Mouse (Mus musculus): ENCODE data around the gene Slc28a1.
"Not testable (repeated sequence)": the region's sequence is repeated elsewhere in the genome, so short reads cannot be mapped to it uniquely, and the experiment has no call there.

The Slc28a1 gene

DNA sequence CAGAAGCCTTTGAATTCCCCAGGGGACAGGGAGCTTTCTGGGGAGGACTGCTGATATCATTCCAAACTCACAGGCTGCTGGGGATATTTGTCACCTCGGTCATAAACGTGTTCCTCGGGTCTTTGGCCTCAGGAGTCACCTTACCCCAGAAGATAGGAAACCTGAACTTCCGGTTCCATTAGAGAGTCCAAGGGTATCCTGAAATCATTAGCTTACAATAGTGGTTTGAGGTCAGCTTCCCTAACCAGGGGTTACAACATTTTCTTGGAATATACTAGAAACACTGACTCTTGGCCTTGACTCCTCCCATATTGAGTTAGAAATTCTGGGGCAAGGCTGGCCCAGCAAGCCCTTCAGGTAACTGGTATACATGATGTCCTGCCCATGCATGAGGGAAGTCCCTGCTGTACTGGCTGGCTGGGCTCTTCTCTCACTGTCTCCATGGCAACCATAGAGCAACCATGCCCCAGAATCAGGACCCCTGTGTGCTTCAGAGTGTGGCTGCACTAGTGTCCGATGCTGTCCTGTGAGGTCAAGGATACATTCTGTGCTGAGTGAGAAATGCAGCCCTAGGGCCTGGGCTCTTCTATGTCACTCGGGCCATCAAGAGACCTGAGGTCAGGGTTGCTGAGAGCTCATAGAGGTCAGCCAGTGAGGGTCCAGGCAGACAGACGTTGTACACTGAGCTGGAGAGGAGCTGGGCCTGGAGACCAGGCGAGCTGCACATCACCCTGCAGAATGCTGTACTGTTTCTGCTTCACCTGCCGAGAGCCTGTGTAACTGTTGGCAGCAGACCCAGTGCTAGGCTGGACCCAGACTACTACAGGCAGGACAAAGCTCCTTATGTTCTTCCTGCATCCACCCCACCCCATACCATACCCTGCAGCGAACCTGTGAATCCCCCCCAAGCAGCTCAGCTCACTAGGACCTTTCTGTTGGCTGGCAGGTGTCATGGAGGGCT, 10.9 kb downstream of the Slc28a1 start:
- DNase-seq = no peak

DNA sequence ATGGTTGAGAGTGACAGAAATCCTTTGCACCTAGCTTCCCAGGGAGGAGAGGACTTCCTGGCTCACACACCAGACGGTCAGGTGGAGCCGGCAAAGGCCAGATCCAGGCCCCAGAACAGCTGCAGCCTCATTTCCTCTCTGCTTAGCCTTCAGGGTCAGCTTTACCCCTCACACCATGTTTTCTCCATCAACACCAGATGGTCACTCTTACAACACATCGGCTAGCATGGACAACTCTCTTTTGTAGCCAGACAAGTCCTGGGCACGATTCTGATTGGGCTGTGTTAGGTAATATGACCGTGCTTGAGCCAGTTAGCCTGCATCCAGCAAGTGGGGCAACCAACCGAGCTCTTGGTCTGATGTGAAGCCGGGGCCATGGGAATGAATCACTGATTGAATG, 17.3 kb downstream of the Slc28a1 start:
- no peak for DNase-seq

DNA sequence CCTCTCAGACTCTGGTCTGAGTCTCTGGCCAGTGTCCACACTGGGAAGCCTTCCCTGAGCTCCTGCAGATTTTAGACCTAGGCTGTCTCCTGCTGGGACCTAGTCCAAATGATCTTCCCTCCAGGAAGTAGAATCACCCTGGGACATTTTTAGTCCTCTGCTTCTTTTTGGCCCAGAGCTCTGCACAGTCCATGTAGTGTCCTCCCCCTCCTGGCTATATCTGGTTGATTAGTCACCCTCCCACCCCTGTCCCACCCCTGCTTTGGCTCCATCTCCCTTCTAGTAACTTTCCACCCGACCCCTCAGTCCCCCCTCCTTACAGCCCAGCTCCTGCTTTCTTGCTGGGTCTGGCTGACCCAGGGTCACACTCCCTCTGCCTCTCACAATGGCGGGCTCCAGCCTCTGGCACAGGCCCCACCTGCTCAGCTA, 18.3 kb downstream of the Slc28a1 start:
- DNase-seq = no peak

DNA sequence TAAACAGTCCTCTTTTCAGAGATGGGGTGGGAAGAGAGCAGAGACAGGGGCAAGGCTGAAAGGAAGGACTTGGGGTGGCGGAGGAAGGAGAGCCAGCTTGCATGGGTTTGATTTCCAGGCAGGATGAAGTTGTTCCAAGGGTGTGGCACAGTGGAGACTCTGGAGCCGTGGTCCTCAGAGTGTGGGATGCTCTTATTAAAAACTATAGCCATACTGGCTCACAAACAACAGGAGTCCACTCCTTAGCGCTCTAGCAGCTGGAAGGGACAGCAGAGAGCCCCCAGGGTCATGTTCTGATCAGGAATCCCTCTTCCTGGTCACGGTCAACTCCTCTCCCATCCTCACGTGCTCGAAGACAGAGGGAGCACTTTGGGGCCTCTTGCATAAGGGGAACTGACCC, 18.8 kb downstream of the Slc28a1 start:
- no peak for DNase-seq

DNA sequence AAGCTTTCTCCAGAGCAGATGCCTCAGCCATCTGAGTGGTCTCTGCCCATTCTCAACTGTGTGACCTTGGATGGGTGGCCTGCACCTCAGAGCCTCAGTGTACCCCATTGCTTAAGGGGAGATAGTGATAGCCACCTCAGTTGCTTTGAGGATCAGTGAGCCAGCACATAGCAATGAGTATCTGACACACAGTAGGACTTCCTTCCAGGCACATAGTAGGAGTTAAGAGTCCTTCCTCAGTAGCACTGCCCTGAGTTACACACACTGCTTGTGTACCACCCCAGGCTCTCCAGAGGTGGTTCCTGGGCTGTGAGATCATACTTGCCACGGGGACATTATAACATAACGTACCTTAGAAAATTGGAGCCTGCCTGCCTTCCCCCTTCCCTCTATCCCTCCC, 19.3 kb downstream of the Slc28a1 start:
- no peak for DNase-seq

DNA sequence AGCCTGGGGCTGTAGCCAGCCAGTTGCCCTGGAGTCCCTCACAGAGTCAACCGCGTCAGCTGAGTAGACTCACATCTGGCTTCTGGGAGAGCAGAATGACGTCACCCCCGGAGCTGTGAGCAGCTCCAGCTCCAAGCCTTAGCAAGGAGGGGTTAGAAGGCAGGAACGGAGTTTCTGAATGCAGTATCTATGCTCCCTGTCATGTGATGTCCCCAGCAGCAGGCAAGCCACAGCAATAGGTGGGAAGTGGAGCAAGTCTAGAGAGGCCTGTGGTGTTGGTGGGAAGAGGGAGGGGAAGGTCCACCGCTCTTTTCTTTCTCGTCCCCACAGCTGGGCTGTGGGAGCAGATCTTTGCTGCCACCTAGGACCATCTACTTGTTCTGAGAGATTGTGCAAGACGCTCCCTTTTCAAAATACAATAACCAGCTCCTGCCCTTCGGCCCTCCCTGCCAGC, 20.0 kb downstream of the Slc28a1 start:
- no peak for DNase-seq

DNA sequence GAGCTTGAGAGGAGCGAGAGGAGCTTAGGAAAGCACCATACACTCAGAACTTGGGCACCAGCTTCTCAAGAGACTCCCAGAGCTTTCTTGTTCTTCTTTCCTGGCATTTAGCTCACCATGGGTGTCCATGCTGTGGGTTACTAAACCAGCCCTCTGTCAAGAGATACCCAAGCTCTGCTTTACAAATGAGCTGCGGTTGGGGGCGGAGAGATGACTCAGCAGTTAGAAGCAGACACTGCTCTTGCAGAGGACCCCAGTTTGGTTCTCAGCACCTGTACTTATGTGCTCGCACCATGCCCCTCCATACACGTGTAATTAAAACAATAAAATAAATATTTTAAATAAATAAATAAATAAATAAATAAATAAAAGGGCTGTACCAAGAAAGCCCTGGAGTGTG, 22.7 kb downstream of the Slc28a1 start:
- no peak for DNase-seq

DNA sequence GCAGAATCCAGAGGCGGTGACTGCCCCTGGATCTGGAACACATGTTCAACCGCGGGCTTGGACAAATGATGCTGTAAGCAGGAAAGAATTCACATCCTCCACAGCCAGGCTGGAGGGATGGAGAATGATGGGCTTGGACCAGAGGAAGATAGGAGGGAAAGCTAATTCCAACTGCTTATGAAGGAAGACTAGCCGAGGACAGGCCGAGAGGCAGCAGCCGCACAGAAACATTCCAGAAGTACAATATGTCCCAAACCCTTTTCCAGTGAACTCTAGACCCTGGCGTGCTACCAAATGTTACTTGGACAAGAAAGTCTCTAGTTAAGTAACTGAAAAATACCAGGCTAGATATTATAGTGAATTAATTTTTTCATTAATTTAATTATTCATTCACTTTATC, 24.5 kb downstream of the Slc28a1 start:
- no peak for DNase-seq

DNA sequence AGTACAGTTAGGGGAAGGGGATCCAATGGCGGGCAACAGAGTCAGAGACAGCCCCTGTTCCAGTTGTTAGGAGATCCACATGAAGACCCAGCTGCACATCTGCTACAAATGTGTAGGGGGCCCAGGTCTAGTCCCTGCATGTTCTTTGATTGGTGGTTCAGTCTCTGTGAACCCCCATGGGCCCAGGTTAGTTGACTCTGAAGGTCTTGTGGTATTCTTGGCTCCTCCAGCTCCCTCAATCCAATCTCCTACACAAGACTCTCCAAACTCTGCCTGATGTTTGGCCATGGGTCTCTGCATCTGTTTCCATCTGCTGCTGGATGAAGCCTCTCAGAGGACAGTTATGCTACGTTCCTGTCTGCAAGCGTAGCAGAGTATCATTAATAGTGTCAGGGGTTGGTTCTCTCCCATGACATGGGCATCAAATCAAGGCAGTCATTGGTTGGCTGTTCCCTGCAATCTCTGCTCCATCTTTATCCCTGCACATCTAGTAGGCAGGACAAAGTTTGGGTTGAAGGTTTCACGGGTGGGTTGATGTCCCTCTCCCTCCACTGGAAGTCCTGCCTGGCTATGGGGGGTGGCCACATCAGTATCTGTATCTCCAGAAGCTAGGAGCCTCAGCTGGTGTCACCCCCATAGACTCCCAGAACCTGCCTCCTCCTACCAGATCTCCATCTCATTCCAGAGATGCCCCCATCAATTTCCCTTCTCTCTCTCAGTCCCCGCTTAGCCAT, 25.2 kb downstream of the Slc28a1 start:
- DNase-seq = no peak

DNA sequence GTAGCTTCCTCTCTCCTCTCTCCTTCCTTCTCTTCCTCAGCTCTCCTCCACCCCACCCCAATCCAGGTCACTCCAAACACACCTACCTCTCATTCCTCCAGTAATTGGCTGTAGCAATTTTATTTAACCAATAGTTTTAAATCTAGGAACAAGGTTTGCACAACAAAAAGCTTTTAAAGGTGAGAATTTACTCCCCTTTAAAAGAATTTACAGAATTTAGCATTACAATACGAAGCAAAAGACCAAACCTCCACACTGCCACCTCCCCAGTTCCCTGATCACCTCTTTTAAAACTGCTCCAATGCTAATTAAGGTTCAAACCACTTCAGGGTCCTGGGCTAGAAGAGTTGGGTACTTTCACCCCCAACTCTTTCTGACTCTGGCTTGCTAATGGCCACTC, 26.9 kb downstream of the Slc28a1 start:
- DNase-seq = no peak

DNA sequence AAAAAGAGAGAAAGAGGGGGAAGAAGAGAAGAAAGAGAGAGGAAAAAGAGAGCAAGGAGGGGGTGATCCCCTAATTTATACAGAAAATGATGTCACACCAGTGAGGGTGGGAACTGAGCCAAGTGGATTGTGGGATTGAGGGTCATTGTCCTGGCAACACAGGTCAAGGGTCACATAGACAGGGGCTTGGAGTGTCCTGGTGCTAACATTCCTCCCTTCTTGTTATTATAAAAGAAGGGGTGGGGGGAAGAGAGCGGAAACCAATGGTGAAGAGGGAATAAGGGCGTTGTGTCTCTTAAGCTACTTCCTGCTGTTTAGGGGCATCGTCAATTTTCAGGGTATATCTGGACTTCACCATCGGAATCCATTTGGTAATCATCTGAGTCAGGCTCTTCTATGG, 28.5 kb downstream of the Slc28a1 start:
- DNase-seq = not testable (repeated sequence)

DNA sequence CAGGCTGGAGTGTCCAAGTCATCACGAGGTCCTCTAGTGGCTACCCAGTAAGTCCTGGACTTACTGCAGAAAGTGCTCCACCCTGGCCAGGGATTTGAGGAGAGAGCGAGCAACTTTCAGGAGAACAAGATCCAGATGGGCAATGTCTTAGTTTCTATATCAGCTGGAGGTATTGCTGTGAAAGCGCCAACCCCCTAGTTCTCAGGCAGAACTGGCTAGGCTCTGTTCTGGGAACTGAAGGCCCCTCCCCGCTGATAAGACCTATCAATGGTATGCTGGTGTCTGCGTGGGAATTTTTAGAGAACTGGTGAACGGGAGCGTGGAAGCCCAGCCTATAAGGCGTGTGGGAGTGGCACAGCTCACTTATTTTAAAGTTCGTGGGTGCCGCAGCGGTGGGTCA, 35.2 kb downstream of the Slc28a1 start:
- no peak for DNase-seq

DNA sequence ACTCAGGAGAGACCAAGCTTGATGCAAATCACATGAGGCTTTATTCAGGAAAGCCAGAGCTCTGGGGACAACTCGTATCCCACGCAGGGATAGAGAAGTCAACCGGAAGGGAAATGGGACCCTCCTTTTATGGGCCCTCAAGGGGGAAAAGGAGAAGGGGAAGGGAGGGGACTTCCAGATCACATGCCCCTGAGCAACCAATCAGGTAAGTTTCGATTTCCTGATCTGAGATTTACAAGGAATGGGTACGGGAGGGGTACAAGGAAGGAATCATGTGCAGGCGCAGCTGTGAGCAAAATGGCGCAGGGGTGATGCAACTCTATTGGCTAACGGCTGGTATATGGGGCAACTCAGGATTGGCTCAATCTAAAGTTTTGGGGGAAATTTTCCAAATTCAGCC, 36.6 kb downstream of the Slc28a1 start:
- DNase-seq = no peak

DNA sequence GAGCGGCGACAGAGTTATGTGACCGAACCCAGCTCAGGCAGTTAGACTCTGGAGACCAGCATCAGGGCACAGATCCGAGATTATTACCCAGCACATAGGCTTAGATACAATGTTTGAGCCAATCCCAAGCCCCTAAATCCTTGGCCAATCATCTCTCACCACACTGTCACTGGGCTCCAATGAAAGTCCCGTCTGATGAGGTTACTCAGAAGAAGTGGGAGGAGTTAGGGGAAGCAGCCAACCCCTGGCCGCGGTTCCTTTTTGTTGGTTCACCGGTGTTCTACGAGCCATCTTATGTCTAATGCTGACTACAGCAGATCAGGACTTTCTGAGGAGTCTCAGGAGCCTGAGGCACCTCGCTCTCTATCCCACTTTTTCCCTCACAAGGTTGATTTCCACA, 37.7 kb downstream of the Slc28a1 start:
- DNase-seq = no peak

DNA sequence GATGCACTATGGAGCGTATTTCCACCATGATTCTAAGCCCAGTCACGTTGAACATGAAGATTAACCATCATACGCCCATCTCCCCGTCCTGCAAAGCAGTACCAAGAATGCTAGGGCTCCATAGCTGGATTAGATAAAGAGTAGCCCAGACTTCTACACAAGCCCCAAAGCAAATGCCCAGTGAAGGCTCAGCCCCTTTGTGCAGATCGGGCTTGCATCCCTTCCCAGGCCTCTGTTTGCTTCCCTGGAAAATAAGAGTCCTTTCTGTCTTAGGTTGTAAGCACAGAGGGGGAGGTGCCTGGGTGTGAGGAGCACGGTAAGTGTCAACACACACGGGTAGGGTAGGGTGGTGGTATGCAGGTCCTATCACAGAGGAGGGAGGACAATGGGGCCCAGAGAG, 38.2 kb downstream of the Slc28a1 start:
- DNase-seq = no peak

DNA sequence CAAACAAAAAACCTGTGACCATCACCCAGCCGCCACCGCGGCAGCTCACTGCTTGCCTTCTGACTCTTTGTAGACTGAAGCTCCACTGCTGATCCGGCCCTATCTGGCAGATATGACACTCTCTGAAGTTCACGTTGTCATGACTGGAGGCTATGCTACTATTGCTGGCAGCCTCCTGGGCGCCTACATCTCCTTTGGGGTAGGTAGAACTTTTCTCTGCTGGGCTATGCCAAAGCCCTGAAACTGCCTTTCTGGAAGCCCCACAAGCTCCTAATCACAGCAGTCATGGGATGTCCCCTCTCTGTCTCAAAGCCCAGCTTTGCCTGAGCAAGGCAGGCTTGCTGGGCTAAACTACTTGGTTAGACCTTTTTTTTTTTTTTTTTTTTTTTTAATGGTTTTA, 38.7 kb downstream of the Slc28a1 start:
- no peak for DNase-seq

DNA sequence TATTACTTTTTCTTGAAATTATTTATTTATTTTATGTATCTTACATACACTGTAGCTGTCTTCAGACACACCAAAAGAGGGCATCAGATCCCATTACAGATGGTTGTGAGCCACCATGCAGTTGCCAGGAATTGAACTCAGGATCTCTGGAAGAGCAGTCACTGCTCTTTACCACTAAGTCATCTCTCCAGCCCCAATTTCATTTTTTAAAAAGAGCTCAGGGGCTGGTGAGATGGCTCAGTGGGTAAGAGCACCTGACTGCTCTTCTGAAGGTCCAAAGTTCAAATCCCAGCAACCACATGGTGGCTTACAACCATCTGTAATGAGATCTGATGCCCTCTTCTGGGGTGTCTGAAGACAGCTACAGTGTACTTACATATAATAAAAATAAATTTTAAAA, 39.6 kb downstream of the Slc28a1 start:
- DNase-seq = not testable (repeated sequence)

DNA sequence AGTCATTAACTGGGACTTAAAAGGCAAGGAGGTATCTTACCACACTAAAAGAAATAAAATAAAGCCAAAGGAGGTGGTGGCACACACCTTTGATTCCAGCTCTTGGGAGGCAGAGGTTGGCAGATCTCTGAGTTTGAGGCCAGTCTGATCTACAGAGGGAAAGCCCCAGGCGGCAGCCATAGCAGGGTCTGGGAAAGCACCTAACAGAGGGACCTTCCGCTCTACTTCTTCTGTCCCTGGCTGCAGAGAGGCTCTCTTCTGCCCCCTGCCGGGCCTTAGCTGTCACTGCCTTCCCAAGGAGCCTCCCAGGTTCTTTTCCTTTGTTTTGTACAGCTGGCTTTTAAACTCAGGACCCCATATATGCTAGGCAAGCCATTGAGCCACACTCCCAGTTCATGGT, 40.4 kb downstream of the Slc28a1 start:
- DNase-seq = peak; percentile 55 to 66

DNA sequence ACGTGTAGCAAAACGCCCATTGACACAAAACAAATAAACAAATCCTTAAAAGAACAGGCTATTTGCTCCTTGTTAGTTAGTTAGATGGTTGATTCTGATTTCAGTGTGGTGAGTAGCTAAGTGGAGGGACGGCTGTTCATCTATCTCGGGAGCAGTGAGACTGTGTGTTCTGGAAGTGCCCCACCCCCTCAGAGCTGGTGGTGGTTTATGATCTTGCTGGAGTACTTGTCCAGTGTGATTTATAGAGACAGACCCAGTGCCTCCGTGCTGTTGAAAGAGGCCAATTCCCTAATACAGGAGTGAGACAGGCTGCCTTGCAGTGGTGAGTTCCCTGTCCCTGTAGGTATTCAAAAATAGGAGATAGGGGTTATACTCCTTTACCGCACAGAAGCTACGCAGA, 44.3 kb downstream of the Slc28a1 start:
- DNase-seq = no peak

DNA sequence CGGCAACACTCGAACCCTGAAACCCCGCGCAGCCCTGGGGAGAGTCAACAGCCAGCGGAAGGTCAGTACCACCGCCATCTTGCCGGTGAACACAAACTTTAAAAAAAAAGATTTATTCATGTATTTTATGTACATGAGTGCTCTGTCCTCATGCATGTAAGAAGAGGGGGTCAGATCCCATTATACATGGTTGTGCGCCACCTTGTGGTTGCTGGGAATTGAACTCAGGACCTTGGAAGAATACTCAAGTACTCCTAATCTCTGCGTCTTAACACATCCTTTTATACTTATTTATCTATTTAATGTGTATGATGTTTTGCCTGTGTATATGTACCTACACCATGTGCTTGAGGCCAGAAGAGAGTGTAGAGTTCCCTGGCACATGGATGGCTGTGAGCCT, 47.1 kb downstream of the Slc28a1 start:
- peak in 1 of 2 experiments; percentile 38 for DNase-seq

DNA sequence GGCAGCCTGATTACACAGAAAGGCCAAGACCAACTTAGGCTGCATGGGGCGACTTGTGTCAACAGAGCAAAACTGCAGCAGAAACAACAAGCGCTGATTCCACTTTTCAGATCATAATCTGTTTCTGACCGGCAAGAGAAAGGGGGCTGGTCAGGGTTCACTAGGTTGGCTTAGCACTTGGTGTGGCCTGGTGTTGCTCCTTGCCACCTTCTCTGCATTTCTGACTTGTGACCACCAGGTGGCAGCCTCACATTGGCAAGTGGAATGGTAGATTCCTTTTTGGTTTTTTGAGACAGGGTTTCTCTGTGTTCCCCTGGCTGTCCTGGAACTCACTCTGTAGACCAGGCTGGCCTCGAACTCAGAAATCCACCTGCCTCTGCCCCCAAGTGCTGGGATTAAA, 47.7 kb downstream of the Slc28a1 start:
- DNase-seq = peak; percentile 49 to 72

DNA sequence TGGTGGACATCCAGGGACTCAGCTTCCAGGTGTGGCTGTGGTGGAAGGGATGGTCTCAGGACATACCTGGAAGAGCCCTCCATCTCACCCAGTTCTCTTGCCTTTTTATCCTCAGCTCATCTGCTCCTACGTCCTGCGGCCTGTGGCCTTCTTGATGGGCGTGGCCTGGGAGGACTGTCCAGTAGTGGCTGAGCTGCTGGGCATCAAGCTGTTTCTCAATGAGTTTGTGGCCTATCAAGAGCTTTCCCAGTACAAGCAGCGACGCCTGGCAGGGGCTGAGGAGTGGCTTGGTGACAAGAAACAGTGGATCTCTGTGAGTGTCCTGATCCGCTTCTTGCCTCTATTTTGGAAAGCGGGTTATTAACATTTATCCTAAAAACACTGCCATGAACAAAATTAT, 49.8 kb downstream of the Slc28a1 start:
- no peak for DNase-seq

DNA sequence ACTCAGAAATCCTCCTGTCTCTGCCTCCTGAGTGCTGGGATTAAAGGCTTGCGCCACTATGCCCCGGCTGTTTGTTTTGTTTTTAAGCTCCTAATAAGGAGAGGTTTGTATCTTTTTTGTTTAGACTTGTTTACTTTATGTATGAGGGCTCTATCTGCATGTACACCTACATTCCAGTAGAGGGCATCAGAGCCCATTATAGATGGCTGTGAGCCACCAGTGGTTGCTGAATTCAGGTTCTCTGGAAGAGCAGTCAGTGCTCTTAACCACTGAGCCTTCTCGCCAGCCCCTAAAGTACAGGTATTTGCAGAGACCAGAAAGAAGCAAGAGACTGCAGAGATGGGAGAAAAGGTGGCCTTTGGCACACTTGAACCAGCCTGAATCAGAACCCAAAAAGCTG, 52.5 kb downstream of the Slc28a1 start:
- no peak for DNase-seq

DNA sequence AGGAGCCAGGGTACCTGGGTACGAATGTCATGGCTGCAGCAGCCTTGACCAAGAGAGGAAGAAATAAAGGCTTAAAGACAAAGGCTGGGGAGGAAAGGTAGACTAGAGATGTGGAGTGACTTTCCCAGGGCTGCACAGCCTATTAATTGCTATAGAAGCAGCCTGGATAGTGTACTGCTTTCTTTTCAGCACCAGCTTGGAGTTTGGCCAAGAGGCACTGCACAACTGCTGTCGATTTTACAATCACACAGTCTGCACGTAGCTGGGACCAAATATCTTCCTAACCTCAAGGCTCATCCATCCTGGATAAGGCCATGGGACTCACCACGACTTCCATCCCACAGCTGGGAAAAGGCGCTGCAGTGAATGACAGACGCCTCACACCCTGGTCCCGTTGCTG, 54.8 kb downstream of the Slc28a1 start:
- no peak for DNase-seq
